Mouse (Mus musculus) mouse embryonic stem cell (cell line): Measurements from ENCODE around the gene Kl.

ENCODE experiments used
- in situ Hi-C, 2 experiments: fragments of 300-500 bp; cut with MboI; formaldehyde crosslinking; loops; 1 replicate in 1 of 2; 3 replicates in 1 of 2; pipeline ENCODE4 v1.14.3; 2019 to 2020; ENCODE audit warnings: low sequenced_read_pairs in 2 of 2, low pct_unique_long_range_greater_than_20kb in 1 of 2, mixed read lengths in 1 of 2; ENCODE audit not compliant: unreplicated experiment in 1 of 2

Gene Kl

GRCm38 (mm10) chr5:151020831-151021230 lies 68.4 kb downstream of the Kl start:
- in situ Hi-C loops = no loop called here

GRCm38 (mm10) chr5:151022026-151022425 lies 69.6 kb downstream of the Kl start:
- in situ Hi-C loops = no loop called here

GRCm38 (mm10) chr5:151022939-151023338 lies 70.5 kb downstream of the Kl start:
- in situ Hi-C loops = no loop called here

- in situ Hi-C loops = no loop called here
Measured at GRCm38 (mm10) chr5:151023461-151023860, 71.1 kb downstream of the Kl start.

- in situ Hi-C loops = no loop called here
Measured at GRCm38 (mm10) chr5:151024483-151024882, 72.1 kb downstream of the Kl start.

- in situ Hi-C loops = no loop called here
Measured at GRCm38 (mm10) chr5:151026069-151026468, 73.7 kb downstream of the Kl start.

- in situ Hi-C loops = no loop called here
Measured at GRCm38 (mm10) chr5:151027171-151027570, 74.8 kb downstream of the Kl start.

- in situ Hi-C loops = no loop called here
Measured at GRCm38 (mm10) chr5:151028906-151029305, 76.5 kb downstream of the Kl start.

GRCm38 (mm10) chr5:151034715-151035512 lies 82.5 kb downstream of the Kl start:
- in situ Hi-C loops = no loop called here

GRCm38 (mm10) chr5:151037871-151038270 lies 85.5 kb downstream of the Kl start:
- in situ Hi-C loops = no loop called here

GRCm38 (mm10) chr5:151042911-151043310 lies 90.5 kb downstream of the Kl start:
- in situ Hi-C loops = no loop called here
